Mouse (Mus musculus) MEL (cell line): ENCODE results near the gene Gm10912. TPM values are rescaled to one million over a fixed set of nuclear protein-coding genes. Genes with fewer than 3 reads are reported as not detected.

Experiments used
- DNase-seq: peaks from one replicate; pipeline ENCODE4 v3.0.0; 2011; ENCODE audit warnings: low read depth, low spot score
- H3K27ac ChIP-seq: 2 replicates; pipeline ENCODE4 v1.5.1; 2012; ENCODE audit warnings: low read depth, mild to moderate bottlenecking, control low read depth, low read length, moderate library complexity; ENCODE audit not compliant: control insufficient read depth
- H3K27me3 ChIP-seq, 2 experiments: fragments of 150-350 bp in 1 of 2; sonication (generic) in 1 of 2; 2 replicates each; pipeline ENCODE4 v1.6.1; 2012; ENCODE audit warnings: low read length in 2 of 2, mild to moderate bottlenecking in 2 of 2, improper control_type of control experiment in 1 of 2, moderate library complexity in 1 of 2; ENCODE audit not compliant: insufficient read depth in 2 of 2, control insufficient read depth in 1 of 2
- H3K36me3 ChIP-seq, 2 experiments: 2 replicates each; pipeline ENCODE4 v1.6.1; 2012 to 2014; ENCODE audit warnings: low read length in 2 of 2, improper control_type of control experiment in 1 of 2, inconsistent platforms in 1 of 2, mild to moderate bottlenecking in 1 of 2; ENCODE audit not compliant: insufficient read depth in 2 of 2, control insufficient read depth in 1 of 2
- H3K4me1 ChIP-seq, 2 experiments: fragments of 150-350 bp in 1 of 2; sonication (generic) in 1 of 2; 2 replicates each; pipeline ENCODE4 v1.6.1; 2012; ENCODE audit warnings: low read length in 2 of 2, improper control_type of control experiment in 1 of 2, mild to moderate bottlenecking in 1 of 2; ENCODE audit not compliant: insufficient read depth in 2 of 2, control insufficient read depth in 1 of 2
- H3K4me3 ChIP-seq, 2 experiments: fragments of 150-350 bp in 1 of 2; sonication (generic) in 1 of 2; 2 replicates each; pipeline ENCODE4 v1.5.1; 2012; ENCODE audit warnings: low read depth in 2 of 2, low read length in 2 of 2, mild to moderate bottlenecking in 2 of 2, moderate library complexity in 2 of 2, control low read depth in 1 of 2, improper control_type of control experiment in 1 of 2; ENCODE audit not compliant: control insufficient read depth in 1 of 2, insufficient read depth in 1 of 2
- H3K79me2 ChIP-seq: 2 replicates; pipeline ENCODE4 v1.6.1; 2012; ENCODE audit warnings: mild to moderate bottlenecking, low read length, moderate library complexity; ENCODE audit not compliant: control insufficient read depth, poor library complexity, insufficient read depth
- H3K9ac ChIP-seq: 2 replicates; pipeline ENCODE4 v1.6.1; 2012; ENCODE audit warnings: low read depth, mild to moderate bottlenecking, control low read depth, low read length, moderate library complexity; ENCODE audit not compliant: control insufficient read depth, poor library complexity, severe bottlenecking
- H3K9me3 ChIP-seq: fragments of 150-350 bp; sonication (generic); replicated peaks from 2 replicates; pipeline ENCODE4 v1.6.1; 2012; ENCODE audit warnings: mild to moderate bottlenecking, low read length, improper control_type of control experiment, moderate library complexity; ENCODE audit not compliant: insufficient read depth
- BHLHE40 ChIP-seq: IDR thresholded peaks from 2 replicates; pipeline ENCODE4 v1.6.1; 2012; ENCODE audit warnings: low read depth, mild to moderate bottlenecking, inconsistent platforms, low read length, improper control_type of control experiment, borderline replicate concordance
- CHD1 ChIP-seq: IDR thresholded peaks from 2 replicates; pipeline ENCODE4 v1.6.1; 2012; ENCODE audit warnings: low read depth, mild to moderate bottlenecking, inconsistent platforms, low read length, improper control_type of control experiment
- ELF1 ChIP-seq: IDR thresholded peaks from 2 replicates; pipeline ENCODE4 v1.6.1; 2014; ENCODE audit warnings: low read depth, mild to moderate bottlenecking, inconsistent platforms, low read length, improper control_type of control experiment, moderate library complexity
- GABPA ChIP-seq: IDR thresholded peaks from 2 replicates; pipeline ENCODE4 v1.6.1; 2012; ENCODE audit warnings: low read depth, mild to moderate bottlenecking, inconsistent platforms, low read length, improper control_type of control experiment, moderate library complexity
- MAX ChIP-seq: IDR thresholded peaks from 2 replicates; pipeline ENCODE4 v1.6.1; 2011; ENCODE audit warnings: low read length, improper control_type of control experiment
- MXI1 ChIP-seq: IDR thresholded peaks from 2 replicates; pipeline ENCODE4 v1.6.1; 2011; ENCODE audit warnings: mild to moderate bottlenecking, low read depth, low read length, improper control_type of control experiment
- MYB ChIP-seq: IDR thresholded peaks from 2 replicates; pipeline ENCODE4 v1.6.1; 2011; ENCODE audit warnings: mild to moderate bottlenecking, low read depth, low read length, improper control_type of control experiment
- MYC ChIP-seq: IDR thresholded peaks from 2 replicates; pipeline ENCODE4 v1.6.1; 2011; ENCODE audit warnings: low read depth, mild to moderate bottlenecking, low read length, improper control_type of control experiment, moderate library complexity
- NELFE ChIP-seq: IDR thresholded peaks from 2 replicates; pipeline ENCODE4 v1.6.1; 2011; ENCODE audit warnings: low read depth, low read length, improper control_type of control experiment
- POLR2A ChIP-seq, 2 experiments: IDR thresholded peaks; 2 replicates each; pipeline ENCODE4 v1.6.1; 2011 to 2012; ENCODE audit warnings: low read length in 2 of 2, mild to moderate bottlenecking in 2 of 2, control low read depth in 1 of 2, improper control_type of control experiment in 1 of 2, low read depth in 1 of 2, moderate library complexity in 1 of 2; ENCODE audit not compliant: control insufficient read depth in 1 of 2, insufficient read depth in 1 of 2, poor library complexity in 1 of 2
- POLR2AphosphoS2 ChIP-seq: IDR thresholded peaks from 2 replicates; pipeline ENCODE4 v1.6.1; 2011; ENCODE audit warnings: low read length, improper control_type of control experiment
- POLR2AphosphoS5 ChIP-seq: IDR thresholded peaks from 2 replicates; pipeline ENCODE4 v1.6.1; 2012; ENCODE audit warnings: low read depth, borderline replicate concordance, mild to moderate bottlenecking, inconsistent platforms, low read length, moderate library complexity, mixed read lengths
- SMC3 ChIP-seq: IDR thresholded peaks from 2 replicates; pipeline ENCODE4 v1.6.1; 2011; ENCODE audit warnings: low read depth, low read length, improper control_type of control experiment
- TCF12 ChIP-seq: IDR thresholded peaks from 2 replicates; pipeline ENCODE4 v1.6.1; 2014; ENCODE audit warnings: low read depth, mild to moderate bottlenecking, inconsistent platforms, low read length, improper control_type of control experiment, moderate library complexity
- USF1 ChIP-seq: IDR thresholded peaks from 2 replicates; pipeline ENCODE4 v1.6.1; 2014; ENCODE audit warnings: low read depth, mild to moderate bottlenecking, inconsistent platforms, low read length, improper control_type of control experiment, moderate library complexity
- USF2 ChIP-seq, 2 experiments: IDR thresholded peaks; 2 replicates each; pipeline ENCODE4 v1.6.1; 2011 to 2012; ENCODE audit warnings: improper control_type of control experiment in 2 of 2, low read length in 2 of 2, borderline replicate concordance in 1 of 2, inconsistent platforms in 1 of 2, low read depth in 1 of 2, mild to moderate bottlenecking in 1 of 2; ENCODE audit not compliant: insufficient read depth in 1 of 2
- ZKSCAN1 ChIP-seq: IDR thresholded peaks from 2 replicates; pipeline ENCODE4 v1.6.1; 2012; ENCODE audit warnings: low read depth, mild to moderate bottlenecking, inconsistent platforms, low read length, improper control_type of control experiment, moderate library complexity
- polyA plus RNA-seq, 2 experiments: library from polyadenylated mRNA; stranded (reverse) in 1 of 2; unstranded in 1 of 2; fragments of >175 nt in 1 of 2; fragments of >200 nt in 1 of 2; gene quantifications; 2 replicates each; pipeline versions ENCODE4 v1.2.1 to v1.2.4; 2012; ENCODE audit warnings: low replicate concordance in 2 of 2, low read depth in 1 of 2; ENCODE audit not compliant: insufficient read length in 2 of 2, insufficient read depth in 1 of 2, missing spikeins in 1 of 2
- total RNA-seq: library from RNA; depleted of rRNA; stranded (reverse); fragments of 300-350 nt; gene quantifications from 2 replicates; pipeline ENCODE4 v1.2.3, GENCODE M21; 2012

Gm10912 gene
- total and polyA plus RNA-seq, 3 experiments: 0.06 to 0.08 TPM; not detected in 1

GRCm38 (mm10) chr2:104029074-104029473, 36.6 kb upstream of the Gm10912 start (continued):
- TF ChIP-seq ELF1: no peak

GRCm38 (mm10) chr2:104030381-104030780, 35.2 kb upstream of the Gm10912 start:
- peaks cover 8 to 11% of the 10 kb centered on the region in 2 experiments for H3K4me1 ChIP-seq
- peaks cover 16% of the 10 kb centered on the region for H3K79me2 ChIP-seq
- TF ChIP-seq BHLHE40 (no peak), GABPA (no peak), MAX (no peak), MYB (no peak), MYC (no peak), POLR2AphosphoS5 (no peak), POLR2AphosphoS2 (no peak), USF2 (IDR thresholded peaks at IDR 0.05; ENCODE audit: borderline replicate concordance in 1 of 2, insufficient read depth in 1 of 2, low read depth in 1 of 2, low read length in 2 of 2) (no peak), CHD1 (no peak), SMC3 (no peak), NELFE (no peak)
- no peak overlapping the region for H3K9ac ChIP-seq
- H3K27me3 ChIP-seq: no peaks in the 10 kb centered on the region
- no peaks in the 10 kb centered on the region for H3K9me3 ChIP-seq
- no peak overlapping the region for H3K4me3 ChIP-seq
- H3K36me3 ChIP-seq: peaks cover 2 to 14% of the 10 kb centered on the region in 2 experiments
- H3K27ac ChIP-seq: no peak overlapping the region
- no peak for DNase-seq

- TF ChIP-seq MYB: no peak
- no peak for TF ChIP-seq USF1
- no peak for TF ChIP-seq TCF12
- TF ChIP-seq POLR2A (IDR thresholded peaks at IDR 0.05; ENCODE audit: control insufficient read depth in 1 of 2, insufficient read depth in 1 of 2, low read depth in 1 of 2, low read length in 2 of 2, poor library complexity in 1 of 2): no peak
- no peak for TF ChIP-seq ZKSCAN1
- TF ChIP-seq ELF1: no peak
- TF ChIP-seq MXI1: no peak
- no peak for TF ChIP-seq USF2 (IDR thresholded peaks at IDR 0.05; ENCODE audit: borderline replicate concordance in 1 of 2, insufficient read depth in 1 of 2, low read depth in 1 of 2, low read length in 2 of 2)
- TF ChIP-seq BHLHE40: no peak
- H3K4me1 ChIP-seq: peaks cover 8 to 10% of the 10 kb centered on the region in 2 experiments; a peak in 3 of 4 replicates
- no peaks in the 10 kb centered on the region for H3K9me3 ChIP-seq
These were observed 33.6 kb upstream of the Gm10912 start for GRCm38 (mm10) chr2:104032056-104032455.

More at GRCm38 (mm10) chr2:104032056-104032455, 33.6 kb upstream of the Gm10912 start:
- Histone ChIP-seq H3K27me3 (no peaks in the 10 kb centered on the region), H3K9ac (no peak overlapping the region), H3K79me2 (peaks cover 16% of the 10 kb centered on the region), H3K4me3 (no peak overlapping the region), H3K27ac (no peak overlapping the region), H3K36me3 (peaks cover 10 to 22% of the 10 kb centered on the region in 2 experiments)
- DNase-seq: no peak
